Mouse (Mus musculus) cerebellum, adult 2 months (tissue): ENCODE results near the gene Lage3. TPM values are rescaled to one million over a fixed set of nuclear protein-coding genes. Genes with fewer than 3 reads are reported as not detected.
"Not testable (repeated sequence)": the region's sequence is repeated elsewhere in the genome, so short reads cannot be mapped to it uniquely, and the experiment has no call there.

Experiments
- DNase-seq, 2 experiments: peaks; one replicate each; pipeline ENCODE4 v3.0.0; 2021
- H3K27ac ChIP-seq: fragments of 200-500 bp; 2 replicates; pipeline ENCODE4 v1.5.1; 2012; ENCODE audit warnings: low read length, control low read depth, inconsistent platforms; ENCODE audit not compliant: insufficient read depth
- H3K27me3 ChIP-seq: fragments of 200-500 bp; 2 replicates; pipeline ENCODE4 v1.6.1; 2012; ENCODE audit warnings: inconsistent platforms, mild to moderate bottlenecking, low read length, moderate library complexity; ENCODE audit not compliant: control insufficient read depth, insufficient read depth
- H3K4me1 ChIP-seq: fragments of 200-500 bp; 2 replicates; pipeline ENCODE4 v1.6.1; 2011; ENCODE audit warnings: low read length; ENCODE audit not compliant: control insufficient read depth, insufficient read depth
- H3K4me3 ChIP-seq: fragments of 200-500 bp; replicated peaks from 2 replicates; pipeline ENCODE3; 2011; ENCODE audit warnings: mild to moderate bottlenecking, low read depth, low read length, control low read depth; ENCODE audit not compliant: insufficient read depth
- CTCF ChIP-seq: fragments of 200-500 bp; IDR thresholded peaks from 2 replicates; pipeline ENCODE4 v1.5.1; 2011; ENCODE audit warnings: low read depth, mild to moderate bottlenecking, control low read depth, low read length, moderate library complexity, borderline replicate concordance; ENCODE audit not compliant: insufficient read depth
- POLR2A ChIP-seq: fragments of 200-500 bp; IDR thresholded peaks from 2 replicates; pipeline ENCODE4 v1.6.1; 2011; ENCODE audit warnings: low read length, control low read depth, borderline replicate concordance; ENCODE audit not compliant: insufficient read depth
- WGBS: fragments of 180-500 bp; shearing (Covaris S2); methylation state at CpG from one replicate; pipeline ENCODE4 v1.1.7; 2018; 5-methylcytosine and 5-hydroxymethylcytosine counted together
- polyA plus RNA-seq: library from polyadenylated mRNA; depleted of rRNA; stranded (reverse); fragments of >200 nt; gene quantifications from 2 replicates; pipeline ENCODE4 v1.2.3, GENCODE M21; 2012

The Lage3 gene
- polyA plus RNA-seq, 1 experiment: 68.3 TPM

GRCm38 (mm10) chrX:74367512-74367911 is 14.1 kb upstream of the Lage3 start:
- WGBS: 20% methylated on average over 10 of the region's 10 CpGs
- TF ChIP-seq POLR2A (no peak), CTCF (no peak)
- no peaks in the 10 kb centered on the region for H3K4me1 ChIP-seq
- DNase-seq: no peak
- peak overlapping the region; percentile 80 for H3K4me3 ChIP-seq
- H3K27me3 ChIP-seq: no peaks in the 10 kb centered on the region
- peak overlapping the region; percentile 33; the same call in 1 of the 2 replicates for H3K27ac ChIP-seq

- WGBS: 47% methylated on average over 11 of the region's 11 CpGs
- Histone ChIP-seq H3K27me3 (no peaks in the 10 kb centered on the region), H3K4me1 (no peaks in the 10 kb centered on the region), H3K27ac (no peak overlapping the region), H3K4me3 (no peak overlapping the region)
- no peak for DNase-seq
- TF ChIP-seq CTCF: no peak
- TF ChIP-seq POLR2A: no peak
These were observed 5.8 kb upstream of the Lage3 start for GRCm38 (mm10) chrX:74359171-74359570.

- WGBS: 86% methylated on average over 3 of the region's 3 CpGs
- not testable (repeated sequence) for DNase-seq, H3K27me3 ChIP-seq, H3K4me3 ChIP-seq, H3K27ac ChIP-seq, H3K4me1 ChIP-seq
These were observed 3.7 kb upstream of the Lage3 start for GRCm38 (mm10) chrX:74357069-74357468.

- DNase-seq: no peak
- H3K27ac ChIP-seq: peak overlapping the region; percentile 34; the same call in 1 of the 2 replicates
These were observed 562 bp downstream of the Lage3 start for GRCm38 (mm10) chrX:74352645-74353466.

GRCm38 (mm10) chrX:74330166-74330930 is 23.1 kb downstream of the Lage3 start:
- no peaks in the 10 kb centered on the region for H3K27me3 ChIP-seq
- WGBS: 22% methylated on average over 2 of the region's 2 CpGs
- no peak for TF ChIP-seq POLR2A
- no peak overlapping the region for H3K27ac ChIP-seq
- no peak overlapping the region for H3K4me3 ChIP-seq
- H3K4me1 ChIP-seq: peaks cover 8% of the 10 kb centered on the region
- peak; percentile 40 to 65 for DNase-seq

More at GRCm38 (mm10) chrX:74352645-74353466, 562 bp downstream of the Lage3 start:
- H3K4me1 ChIP-seq: no peaks in the 10 kb centered on the region
- 9% methylated on average over 13 of the region's 13 CpGs for WGBS
- peak overlapping the region; percentile 91 for H3K4me3 ChIP-seq
- TF ChIP-seq CTCF (no peak), POLR2A (no peak)
- H3K27me3 ChIP-seq: no peaks in the 10 kb centered on the region

GRCm38 (mm10) chrX:74329215-74329671 is 24.2 kb downstream of the Lage3 start:
- H3K27ac ChIP-seq: no peak overlapping the region
- DNase-seq: no peak
- peak overlapping the region; percentile 74 for H3K4me3 ChIP-seq
- TF ChIP-seq CTCF (no peak), POLR2A (no peak)
- H3K4me1 ChIP-seq: peaks cover 8% of the 10 kb centered on the region
- no peaks in the 10 kb centered on the region for H3K27me3 ChIP-seq
- WGBS: 13% methylated on average over 10 of the region's 10 CpGs

GRCm38 (mm10) chrX:74328725-74329161 is 24.7 kb downstream of the Lage3 start, which contains the start of gene Plxna3:
Gene Plxna3, plus strand, starts transcription at chrX:74329066.
- DNase-seq: peak; percentile 69 to 78
- no peaks in the 10 kb centered on the region for H3K27me3 ChIP-seq
- peaks cover 8% of the 10 kb centered on the region for H3K4me1 ChIP-seq
- 9% methylated on average over 23 of the region's 30 CpGs for WGBS
- TF ChIP-seq POLR2A: peak; percentile 49; the same call in 1 of the 2 replicates
- TF ChIP-seq CTCF: no peak
- peak within 1 kb of the TSS; percentile 74 for H3K4me3 ChIP-seq
- peak within 1 kb of the TSS; percentile 90 for H3K27ac ChIP-seq
